Mouse (Mus musculus) kidney, adult 2 months (tissue): ENCODE data around the gene Hoxb1. TPM values are rescaled to one million over a fixed set of nuclear protein-coding genes. Genes with fewer than 3 reads are reported as not detected.

Experiments
- DNase-seq: peaks from one replicate; pipeline ENCODE4 v3.0.0; 2021
- H3K27ac ChIP-seq: fragments of 200-500 bp; 2 replicates; pipeline ENCODE4 v1.5.1; 2012; ENCODE audit warnings: low read depth, low read length, control low read depth, inconsistent platforms; ENCODE audit not compliant: insufficient read depth
- H3K27me3 ChIP-seq: fragments of 200-500 bp; replicated peaks from 2 replicates; pipeline ENCODE4 v1.6.1; 2012; ENCODE audit warnings: mild to moderate bottlenecking, moderate library complexity, low read length, inconsistent platforms; ENCODE audit not compliant: control insufficient read depth, insufficient read depth
- H3K36me3 ChIP-seq: fragments of 200-500 bp; 2 replicates; pipeline ENCODE4 v1.6.1; 2012; ENCODE audit warnings: mild to moderate bottlenecking, moderate library complexity, low read length, inconsistent platforms; ENCODE audit not compliant: control insufficient read depth, insufficient read depth
- H3K4me1 ChIP-seq: fragments of 200-500 bp; 2 replicates; pipeline ENCODE4 v1.6.1; 2011; ENCODE audit warnings: low read length; ENCODE audit not compliant: control insufficient read depth, insufficient read depth
- H3K4me3 ChIP-seq: fragments of 200-500 bp; 2 replicates; pipeline ENCODE4 v1.5.1; 2011; ENCODE audit warnings: mild to moderate bottlenecking, low read depth, low read length, control low read depth; ENCODE audit not compliant: insufficient read depth
- CTCF ChIP-seq: fragments of 200-500 bp; conservative IDR thresholded peaks from 2 replicates; pipeline ENCODE4 v1.5.1; 2011; ENCODE audit warnings: low read depth, mild to moderate bottlenecking, control low read depth, low read length, moderate library complexity, mixed read lengths; ENCODE audit not compliant: insufficient read depth, insufficient read length
- POLR2A ChIP-seq: fragments of 200-500 bp; IDR thresholded peaks from one replicate; pipeline ENCODE4 v1.6.1; 2011; ENCODE audit warnings: low read depth, low read length, control low read depth
- WGBS: fragments of 180-500 bp; shearing (Covaris S2); methylation state at CpG from one replicate; pipeline ENCODE4 v1.1.7; 2018; 5-methylcytosine and 5-hydroxymethylcytosine counted together
- polyA plus RNA-seq: library from polyadenylated mRNA; depleted of rRNA; stranded (reverse); fragments of >200 nt; gene quantifications from 2 replicates; pipeline ENCODE4 v1.2.3, GENCODE M21; 2012

Gene Hoxb1
- polyA plus RNA-seq, 1 experiment, result not detected

GRCm38 (mm10) chr11:96404831-96405230 lies 39.3 kb downstream of the Hoxb1 start:
- H3K4me1 ChIP-seq, result peaks cover 5% of the 10 kb centered on the region; the same call in 1 of the 2 replicates
- no peak overlapping the region for H3K4me3 ChIP-seq
- no peak overlapping the region for H3K27ac ChIP-seq
- no peaks in the 10 kb centered on the region for H3K36me3 ChIP-seq
- TF ChIP-seq POLR2A, result no peak
- TF ChIP-seq CTCF, result no peak
- 93% methylated on average over 7 of the region's 7 CpGs for whole genome bisulfite sequencing
- DNase-seq, result no peak
- no peaks in the 10 kb centered on the region for H3K27me3 ChIP-seq

DNA sequence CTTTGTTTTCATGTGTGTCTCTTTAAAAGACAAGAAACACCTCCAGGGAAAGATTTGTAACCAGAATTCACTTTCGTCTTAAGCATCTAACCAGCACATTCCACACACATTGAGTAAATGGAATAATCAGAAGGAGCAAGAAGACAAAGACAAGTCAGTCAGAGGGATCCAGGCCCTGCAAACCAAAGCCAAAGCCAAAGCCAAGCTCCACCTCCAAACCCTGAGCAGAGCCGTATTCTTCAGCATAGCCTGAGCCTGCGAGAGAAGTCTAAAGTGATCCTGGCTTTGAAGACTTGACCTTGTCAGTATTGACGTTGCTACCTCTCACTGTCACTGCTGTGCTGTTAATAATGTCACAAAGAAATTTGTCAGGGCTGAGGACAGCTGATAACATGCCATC lies 40.0 kb downstream of the Hoxb1 start:
- Histone ChIP-seq H3K4me3 (no peak overlapping the region), H3K27me3 (no peaks in the 10 kb centered on the region), H3K4me1 (peaks cover 5% of the 10 kb centered on the region; the same call in 1 of the 2 replicates), H3K27ac (no peak overlapping the region), H3K36me3 (no peaks in the 10 kb centered on the region)
- no peak for DNase-seq
- WGBS, result 80% methylated on average over 4 of the region's 4 CpGs
- no peak for TF ChIP-seq POLR2A
- no peak for TF ChIP-seq CTCF

DNA sequence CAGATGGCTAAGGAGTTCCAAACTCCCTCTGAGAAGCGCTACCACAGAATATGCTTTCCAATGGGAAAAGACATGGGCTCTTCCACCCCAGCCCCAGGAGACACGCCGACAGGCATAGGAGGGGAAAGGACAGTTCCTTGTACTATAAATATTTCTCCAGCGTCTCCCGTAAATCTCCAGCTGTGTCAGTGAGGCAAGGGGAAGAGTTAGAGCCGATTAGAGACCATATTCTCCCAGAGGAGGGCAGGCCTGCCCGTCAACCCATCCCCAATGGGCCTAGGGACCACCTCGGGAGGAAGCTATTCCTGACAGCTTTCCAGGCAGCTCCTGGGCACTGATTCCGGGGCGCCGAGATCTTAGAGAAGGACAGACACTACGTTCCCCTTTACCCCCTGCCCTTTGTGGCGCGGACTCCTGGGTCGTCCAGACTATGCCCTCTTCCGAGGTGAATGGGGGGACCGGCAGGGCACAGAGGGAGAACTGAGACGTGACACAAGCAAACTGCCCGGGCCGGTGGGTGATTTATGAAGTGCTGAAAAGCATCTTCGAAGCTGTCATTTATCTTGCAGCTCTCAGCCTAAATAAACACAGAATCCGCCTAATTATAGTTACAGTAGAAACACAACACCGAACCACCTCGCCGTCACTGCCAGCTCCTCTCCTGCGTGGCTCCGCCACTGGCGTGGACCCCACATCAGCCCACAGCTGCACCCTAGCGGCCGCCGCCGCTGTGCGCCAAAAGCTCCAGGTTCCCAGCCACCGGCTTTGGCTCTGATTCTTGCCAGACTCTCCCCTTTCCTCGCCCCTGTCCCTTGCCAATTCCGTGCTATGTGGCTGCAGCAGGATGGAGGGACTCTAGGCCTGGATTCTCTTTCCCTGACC lies 41.9 kb downstream of the Hoxb1 start:
- TF ChIP-seq POLR2A, result no peak
- peak; percentile 70 for TF ChIP-seq CTCF
- 12% methylated on average over 36 of the region's 36 CpGs for WGBS
- H3K4me3 ChIP-seq, result peak overlapping the region; percentile 19
- DNase-seq, result peak; percentile 88
- H3K36me3 ChIP-seq, result no peaks in the 10 kb centered on the region
- no peaks in the 10 kb centered on the region for H3K27me3 ChIP-seq
- no peak overlapping the region for H3K27ac ChIP-seq
- peaks cover 9% of the 10 kb centered on the region for H3K4me1 ChIP-seq

DNA sequence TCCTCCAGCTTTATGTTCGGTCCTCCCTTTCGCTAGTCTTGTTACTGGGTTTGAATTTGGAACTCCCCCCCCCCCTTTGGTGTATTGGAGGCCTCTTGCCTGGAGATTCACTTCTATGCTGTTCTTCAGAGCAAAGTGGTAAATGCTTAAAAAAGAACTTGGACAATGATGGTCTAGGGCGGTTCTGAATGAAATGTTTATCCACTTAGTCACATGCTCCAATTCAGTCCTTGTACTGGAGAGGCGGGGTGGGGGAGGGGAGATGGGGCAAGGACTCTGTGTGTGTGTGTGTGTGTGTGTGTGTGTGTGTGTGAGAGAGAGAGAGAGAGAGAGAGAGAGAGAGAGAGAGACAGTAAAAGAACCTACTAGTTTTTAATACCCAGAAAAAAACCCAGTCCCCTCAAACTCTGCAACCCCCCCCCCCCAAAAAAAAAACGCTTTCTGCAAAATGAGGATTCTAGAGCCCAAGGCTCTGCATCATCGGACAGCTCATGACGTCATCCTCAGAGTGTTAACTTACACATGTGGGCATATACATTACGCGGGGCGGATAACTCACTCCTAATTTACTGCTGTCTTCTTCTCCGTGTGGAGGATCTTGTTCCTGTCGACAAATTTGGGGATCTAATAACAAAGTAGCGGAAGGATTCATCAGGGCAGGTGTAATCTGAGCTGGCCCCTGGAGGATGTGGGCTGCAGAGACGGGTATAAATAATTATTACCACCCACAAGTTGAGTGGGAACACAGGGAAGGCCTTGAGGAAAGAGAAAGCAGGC lies 42.9 kb downstream of the Hoxb1 start:
- no peak for DNase-seq
- Histone ChIP-seq H3K27ac (no peak overlapping the region), H3K4me1 (peaks cover 17% of the 10 kb centered on the region), H3K27me3 (no peaks in the 10 kb centered on the region), H3K36me3 (no peaks in the 10 kb centered on the region), H3K4me3 (no peak overlapping the region)
- 71% methylated on average over 14 of the region's 14 CpGs for WGBS
- TF ChIP-seq CTCF (no peak), POLR2A (no peak)

- H3K4me1 ChIP-seq, result peaks cover 20% of the 10 kb centered on the region
- WGBS, result 23% methylated on average over 5 of the region's 5 CpGs
- H3K27me3 ChIP-seq, result no peaks in the 10 kb centered on the region
- peak; percentile 92 for DNase-seq
- H3K36me3 ChIP-seq, result no peaks in the 10 kb centered on the region
- H3K27ac ChIP-seq, result no peak overlapping the region
- no peak overlapping the region for H3K4me3 ChIP-seq
- TF ChIP-seq CTCF (no peak), POLR2A (no peak)
Observed at GRCm38 (mm10) chr11:96411019-96411418, 45.5 kb downstream of the Hoxb1 start.

DNA sequence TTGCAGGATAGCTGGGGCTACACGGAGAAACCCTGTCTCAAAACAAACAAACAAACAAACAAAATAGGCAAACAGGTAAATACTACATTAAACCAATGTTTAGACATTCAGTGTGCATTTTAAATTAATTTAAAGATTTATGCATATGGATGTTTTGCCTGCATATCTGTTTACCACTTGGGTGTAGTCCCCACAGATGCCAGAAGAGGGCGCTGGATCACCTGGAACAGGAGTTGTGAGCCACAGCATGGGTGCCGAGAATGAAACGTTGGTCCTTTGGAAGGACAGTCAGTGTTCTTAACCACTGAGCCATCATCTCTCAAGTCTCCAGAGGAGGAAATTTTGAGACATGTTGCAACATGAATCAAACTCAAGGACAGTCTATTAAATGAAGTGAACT lies 46.4 kb downstream of the Hoxb1 start:
- no peaks in the 10 kb centered on the region for H3K27me3 ChIP-seq
- WGBS, result 83% methylated on average over 4 of the region's 4 CpGs
- no peak overlapping the region for H3K4me3 ChIP-seq
- no peak for DNase-seq
- peaks cover 20% of the 10 kb centered on the region for H3K4me1 ChIP-seq
- no peaks in the 10 kb centered on the region for H3K36me3 ChIP-seq
- no peak overlapping the region for H3K27ac ChIP-seq
- TF ChIP-seq CTCF (no peak), POLR2A (no peak)

- Histone ChIP-seq H3K4me1 (peaks cover 15% of the 10 kb centered on the region), H3K27me3 (no peaks in the 10 kb centered on the region), H3K27ac (no peak overlapping the region; the same call in 1 of the 2 replicates), H3K4me3 (no peak overlapping the region), H3K36me3 (no peaks in the 10 kb centered on the region)
- peak; percentile 65 for DNase-seq
- TF ChIP-seq POLR2A (no peak), CTCF (no peak)
- 33% methylated on average over 9 of the region's 9 CpGs for WGBS
Observed at GRCm38 (mm10) chr11:96412941-96413491, 47.5 kb downstream of the Hoxb1 start.
